Mouse (Mus musculus): ENCODE results near the gene Olfr1076. TPM values are rescaled to one million over a fixed set of nuclear protein-coding genes. Genes with fewer than 3 reads are reported as not detected.
A peak's percentile ranks its signal among the peaks of the same experiment; 100 is the strongest.
"Not testable (repeated sequence)": the region's sequence is repeated elsewhere in the genome, so short reads cannot be mapped to it uniquely, and the experiment has no call there.

Gene Olfr1076
- not detected in 2 replicates for total RNA-seq (2015)
- not detected in 2 replicates for total RNA-seq (2017)

GRCm38 (mm10) chr2:86508161-86508560, at the start of gene Olfr1076:
TSS of gene Olfr1076 (plus strand) at chr2:86508461.
- no peak for ATAC-seq (replicated peaks; ENCODE audit: poor library complexity)

- ATAC-seq (replicated peaks; ENCODE audit: poor library complexity) = no peak
Measured at GRCm38 (mm10) chr2:86460434-86460833, 47.8 kb upstream of the Olfr1076 start.

GRCm38 (mm10) chr2:86464442-86465109, 43.7 kb upstream of the Olfr1076 start:
- ATAC-seq (replicated peaks; ENCODE audit: poor library complexity) = peak; percentile 77

GRCm38 (mm10) chr2:86487286-86487685, 21.0 kb upstream of the Olfr1076 start, which contains the start of gene Olfr228:
TSS of gene Olfr228 (minus strand) at chr2:86487386.
- ATAC-seq (replicated peaks; ENCODE audit: poor library complexity) = no peak

GRCm38 (mm10) chr2:86530991-86531390, 22.7 kb downstream of the Olfr1076 start:
- no peak for ATAC-seq (replicated peaks; ENCODE audit: poor library complexity)

GRCm38 (mm10) chr2:86542380-86542779, 34.1 kb downstream of the Olfr1076 start, which contains the start of gene Olfr1079:
TSS of gene Olfr1079 (minus strand) at chr2:86542480.
- ATAC-seq (replicated peaks; ENCODE audit: poor library complexity) = no peak

GRCm38 (mm10) chr2:86558135-86558534, 49.9 kb downstream of the Olfr1076 start, which contains the start of gene Olfr1080:
TSS of gene Olfr1080 (minus strand) at chr2:86558235.
- ATAC-seq (replicated peaks; ENCODE audit: poor library complexity) = not testable (repeated sequence)

Other genes with a start within 250 kb of the Olfr1076 start
- not detected in 2 replicates for gene Olfr1051, start 229.4 kb upstream of the Olfr1076 start, total RNA-seq (2015)
- not detected in 2 replicates for gene Olfr1051, start 229.4 kb upstream of the Olfr1076 start, total RNA-seq (2017)
- not detected in 2 replicates for gene Olfr1052, start 216.0 kb upstream of the Olfr1076 start, total RNA-seq (2015)
- gene Olfr1052, start 216.0 kb upstream of the Olfr1076 start, total RNA-seq (2017) = not detected in 2 replicates
- gene Olfr1053, start 193.2 kb upstream of the Olfr1076 start, total RNA-seq (2015) = not detected in 2 replicates
- not detected in 2 replicates for gene Olfr1053, start 193.2 kb upstream of the Olfr1076 start, total RNA-seq (2017)
- gene Olfr1054, start 173.0 kb upstream of the Olfr1076 start, total RNA-seq (2015) = not detected in 2 replicates
- not detected in 2 replicates for gene Olfr1054, start 173.0 kb upstream of the Olfr1076 start, total RNA-seq (2017)
- gene Olfr1055, start 158.2 kb upstream of the Olfr1076 start, total RNA-seq (2015) = not detected in 2 replicates
- gene Olfr1055, start 158.2 kb upstream of the Olfr1076 start, total RNA-seq (2017) = not detected in 2 replicates
- not detected in 2 replicates for gene Olfr1056, start 146.0 kb upstream of the Olfr1076 start, total RNA-seq (2015)
- not detected in 2 replicates for gene Olfr1056, start 146.0 kb upstream of the Olfr1076 start, total RNA-seq (2017)
- not detected in 2 replicates for gene Olfr1057, start 130.1 kb upstream of the Olfr1076 start, total RNA-seq (2015)
- not detected in 2 replicates for gene Olfr1057, start 130.1 kb upstream of the Olfr1076 start, total RNA-seq (2017)
- gene Olfr1058, start 119.9 kb upstream of the Olfr1076 start, total RNA-seq (2015) = not detected in 2 replicates
- gene Olfr1058, start 119.9 kb upstream of the Olfr1076 start, total RNA-seq (2017) = not detected in 2 replicates
- not detected in 2 replicates for gene Olfr1061, start 94.4 kb upstream of the Olfr1076 start, total RNA-seq (2015)
- not detected in 2 replicates for gene Olfr1061, start 94.4 kb upstream of the Olfr1076 start, total RNA-seq (2017)
- not detected in 2 replicates for gene Olfr1062, start 81.7 kb upstream of the Olfr1076 start, total RNA-seq (2015)
- gene Olfr1062, start 81.7 kb upstream of the Olfr1076 start, total RNA-seq (2017) = not detected in 2 replicates
- gene Olfr1065, start 57.9 kb upstream of the Olfr1076 start, total RNA-seq (2015) = not detected in 2 replicates
- gene Olfr1065, start 57.9 kb upstream of the Olfr1076 start, total RNA-seq (2017) = not detected in 2 replicates
- gene Olfr1066, start 52.2 kb upstream of the Olfr1076 start, total RNA-seq (2015) = not detected in 2 replicates
- gene Olfr1066, start 52.2 kb upstream of the Olfr1076 start, total RNA-seq (2017) = not detected in 2 replicates
- gene Olfr228, start 21.1 kb upstream of the Olfr1076 start, total RNA-seq (2015) = not detected in 2 replicates
- gene Olfr228, start 21.1 kb upstream of the Olfr1076 start, total RNA-seq (2017) = not detected in 2 replicates
- not detected in 2 replicates for gene Olfr1079, start 34.0 kb downstream of the Olfr1076 start, total RNA-seq (2015)
- not detected in 2 replicates for gene Olfr1079, start 34.0 kb downstream of the Olfr1076 start, total RNA-seq (2017)
- not detected in 2 replicates for gene Olfr1080, start 49.8 kb downstream of the Olfr1076 start, total RNA-seq (2015)
- not detected in 2 replicates for gene Olfr1080, start 49.8 kb downstream of the Olfr1076 start, total RNA-seq (2017)
- gene Olfr1082, start 90.5 kb downstream of the Olfr1076 start, total RNA-seq (2015) = not detected in 2 replicates
- gene Olfr1082, start 90.5 kb downstream of the Olfr1076 start, total RNA-seq (2017) = not detected in 2 replicates
- gene Olfr1084, start 131.3 kb downstream of the Olfr1076 start, total RNA-seq (2015) = not detected in 2 replicates
- not detected in 2 replicates for gene Olfr1084, start 131.3 kb downstream of the Olfr1076 start, total RNA-seq (2017)
- gene Olfr1085, start 153.6 kb downstream of the Olfr1076 start, total RNA-seq (2015) = not detected in 2 replicates
- gene Olfr1085, start 153.6 kb downstream of the Olfr1076 start, total RNA-seq (2017) = not detected in 2 replicates
- gene Olfr1086, start 171.6 kb downstream of the Olfr1076 start, total RNA-seq (2015) = not detected in 2 replicates
- gene Olfr1086, start 171.6 kb downstream of the Olfr1076 start, total RNA-seq (2017) = not detected in 2 replicates
- not detected in 2 replicates for gene Olfr1087, start 189.9 kb downstream of the Olfr1076 start, total RNA-seq (2015)
- not detected in 2 replicates for gene Olfr1087, start 189.9 kb downstream of the Olfr1076 start, total RNA-seq (2017)
- not detected in 2 replicates for gene Olfr1089, start 225.2 kb downstream of the Olfr1076 start, total RNA-seq (2015)
- gene Olfr1089, start 225.2 kb downstream of the Olfr1076 start, total RNA-seq (2017) = not detected in 2 replicates